Mouse (Mus musculus) embryonic fibroblast, embryonic 13.5 days (primary cell): Measurements from ENCODE around the gene Zbtb46. TPM values are rescaled to one million over a fixed set of nuclear protein-coding genes. Genes with fewer than 3 reads are reported as not detected.

ENCODE experiments used
- H3K27ac ChIP-seq: 2 replicates; pipeline ENCODE4 v1.5.1; 2012; ENCODE audit warnings: low read length, control low read depth, inconsistent platforms; ENCODE audit not compliant: insufficient read depth
- H3K4me1 ChIP-seq: 2 replicates; pipeline ENCODE4 v1.6.1; 2011; ENCODE audit warnings: low read length; ENCODE audit not compliant: control insufficient read depth, insufficient read depth
- H3K4me3 ChIP-seq: 2 replicates; pipeline ENCODE4 v1.5.1; 2011; ENCODE audit warnings: mild to moderate bottlenecking, control low read depth, low read length; ENCODE audit not compliant: insufficient read depth
- CTCF ChIP-seq: IDR thresholded peaks from 2 replicates; pipeline ENCODE4 v1.5.1; 2011; ENCODE audit warnings: mild to moderate bottlenecking, control low read depth, low read length, moderate library complexity, borderline replicate concordance; ENCODE audit not compliant: insufficient read depth
- POLR2A ChIP-seq: IDR thresholded peaks from 2 replicates; pipeline ENCODE4 v1.6.1; 2011; ENCODE audit warnings: low read depth, mild to moderate bottlenecking, control low read depth, low read length, moderate library complexity
- polyA plus RNA-seq: library from polyadenylated mRNA; stranded (reverse); fragments of >200 nt; gene quantifications from 2 replicates; pipeline ENCODE4 v1.2.4, GENCODE M21; 2011; ENCODE audit warnings: low read depth; ENCODE audit not compliant: missing spikeins, insufficient read length

Zbtb46 gene
- polyA plus RNA-seq, 1 experiment: 3.3 TPM

- Histone ChIP-seq H3K4me1 (peaks cover 10% of the 10 kb centered on the region), H3K27ac (0 out of 2 replicates have a peak overlapping the region, but pooled peaks have one; percentile 6), H3K4me3 (no peak overlapping the region)
- TF ChIP-seq CTCF (peak; percentile 73; the same call in 1 of the 2 replicates), POLR2A (no peak)
Observed at GRCm38 (mm10) chr2:181410760-181411473, 48.3 kb downstream of the Zbtb46 start.

GRCm38 (mm10) chr2:181409643-181410042 is 49.6 kb downstream of the Zbtb46 start:
- TF ChIP-seq CTCF (no peak), POLR2A (no peak)
- Histone ChIP-seq H3K4me1 (peaks cover 8% of the 10 kb centered on the region), H3K4me3 (no peak overlapping the region), H3K27ac (no peak overlapping the region)

GRCm38 (mm10) chr2:181403722-181404121 is 55.5 kb downstream of the Zbtb46 start:
- Histone ChIP-seq H3K4me1 (no peaks in the 10 kb centered on the region), H3K4me3 (no peak overlapping the region), H3K27ac (no peak overlapping the region)
- TF ChIP-seq POLR2A (no peak), CTCF (no peak)

- Histone ChIP-seq H3K4me1 (peaks cover 3% of the 10 kb centered on the region; the same call in 1 of the 2 replicates), H3K4me3 (no peak overlapping the region), H3K27ac (no peak overlapping the region)
- TF ChIP-seq CTCF (no peak), POLR2A (no peak)
Observed at GRCm38 (mm10) chr2:181401497-181401896, 57.7 kb downstream of the Zbtb46 start.

- no peak overlapping the region for H3K27ac ChIP-seq
- peaks cover 3% of the 10 kb centered on the region; the same call in 1 of the 2 replicates for H3K4me1 ChIP-seq
- no peak for TF ChIP-seq POLR2A
- no peak for TF ChIP-seq CTCF
- H3K4me3 ChIP-seq: no peak overlapping the region
Observed at GRCm38 (mm10) chr2:181397207-181397761, 61.9 kb downstream of the Zbtb46 start.

- no peak for TF ChIP-seq POLR2A
- no peak for TF ChIP-seq CTCF
- Histone ChIP-seq H3K4me3 (no peak overlapping the region), H3K4me1 (peaks cover 3% of the 10 kb centered on the region; the same call in 1 of the 2 replicates), H3K27ac (no peak overlapping the region)
Observed at GRCm38 (mm10) chr2:181394086-181394485, 65.1 kb downstream of the Zbtb46 start.

GRCm38 (mm10) chr2:181392600-181393213 is 66.5 kb downstream of the Zbtb46 start:
- TF ChIP-seq CTCF: peak; percentile 77
- no peak for TF ChIP-seq POLR2A
- H3K4me3 ChIP-seq: no peak overlapping the region
- H3K4me1 ChIP-seq: peaks cover 1% of the 10 kb centered on the region; the same call in 1 of the 2 replicates
- H3K27ac ChIP-seq: no peak overlapping the region

- TF ChIP-seq POLR2A: no peak
- no peak for TF ChIP-seq CTCF
- Histone ChIP-seq H3K4me1 (no peaks in the 10 kb centered on the region), H3K4me3 (no peak overlapping the region), H3K27ac (no peak overlapping the region)
Observed at GRCm38 (mm10) chr2:181391541-181391940, 67.7 kb downstream of the Zbtb46 start.

GRCm38 (mm10) chr2:181391022-181391421 is 68.2 kb downstream of the Zbtb46 start:
- TF ChIP-seq CTCF (no peak), POLR2A (no peak)
- no peak overlapping the region for H3K27ac ChIP-seq
- H3K4me1 ChIP-seq: no peaks in the 10 kb centered on the region
- H3K4me3 ChIP-seq: no peak overlapping the region
